Mouse (Mus musculus): ENCODE results near the gene Zfp787. TPM values are rescaled to one million over a fixed set of nuclear protein-coding genes. Genes with fewer than 3 reads are reported as not detected.
"Not testable (repeated sequence)": the region's sequence is repeated elsewhere in the genome, so short reads cannot be mapped to it uniquely, and the experiment has no call there.

The Zfp787 gene
- total RNA-seq, 2 experiments from 2014 or later: 37.8 to 38.9 TPM

- no peak for DNase-seq
- intact Hi-C loops (cut with DNase I): loop anchor here (5.0 kb wide), 1 partner anchor 151 kb away; the partner anchor contains the start of gene Zfp667
Observed at GRCm38 (mm10) chr7:6136497-6136896, 19.3 kb downstream of the Zfp787 start.

- intact Hi-C loops (cut with DNase I): no loop called here
- DNase-seq: no peak
Observed at GRCm38 (mm10) chr7:6132646-6133045, 23.2 kb downstream of the Zfp787 start.

- DNase-seq: no peak
- intact Hi-C loops (cut with DNase I): no loop called here
Observed at GRCm38 (mm10) chr7:6130346-6130745, 25.5 kb downstream of the Zfp787 start.

- DNase-seq: peak; percentile 80 to 85
Observed at GRCm38 (mm10) chr7:6126690-6127448, 28.9 kb downstream of the Zfp787 start.

GRCm38 (mm10) chr7:6121128-6121527, 34.7 kb downstream of the Zfp787 start:
- intact Hi-C loops (cut with DNase I); DNase-seq: not testable (repeated sequence)

More at GRCm38 (mm10) chr7:6126690-6127448, 28.9 kb downstream of the Zfp787 start:
- intact Hi-C loops (cut with DNase I): loop anchor here (1.0 to 2.0 kb wide), 3 partner anchors 20 to 64 kb away; no protein-coding TSS in a partner anchor

- DNase-seq; intact Hi-C loops (cut with DNase I): not testable (repeated sequence)
Observed at GRCm38 (mm10) chr7:6120104-6120503, 35.7 kb downstream of the Zfp787 start.

- no peak for DNase-seq
- intact Hi-C loops (cut with DNase I): no loop called here
Observed at GRCm38 (mm10) chr7:6119501-6119900, 36.3 kb downstream of the Zfp787 start.

Other genes starting within 250 kb of the Zfp787 start
- not detected for gene Vmn1r65, start 145.0 kb downstream of the Zfp787 start, total RNA-seq (2021)
- gene Nlrp4c, start 110.8 kb downstream of the Zfp787 start, total RNA-seq (2021): not detected
- 10 to 100 TPM; 10.3 to 11.5 TPM for gene Zfp444, start 16.2 kb upstream of the Zfp787 start, total RNA-seq (2021)
- not detected for gene Galp, start 41.1 kb upstream of the Zfp787 start, total RNA-seq (2021)
- gene Zscan5b, start 66.3 kb upstream of the Zfp787 start, total RNA-seq (2021): not detected
- gene Epp13, start 96.7 kb upstream of the Zfp787 start, total RNA-seq (2021): not detected
- gene Zfp667, start 130.6 kb upstream of the Zfp787 start, total RNA-seq (2021): 1 to 10 TPM; 3.2 to 3.5 TPM
- gene Zfp583, start 175.3 kb upstream of the Zfp787 start, total RNA-seq (2021): 1 to 10 TPM; 1.0 to 1.5 TPM
- under 1 TPM; 0.22 to 0.32 TPM for gene Gm3854, start 187.8 kb upstream of the Zfp787 start, total RNA-seq (2021)
- 1 to 10 TPM; 2.2 to 2.4 TPM for gene Zfp78, start 207.3 kb upstream of the Zfp787 start, total RNA-seq (2021)
- 1 to 10 TPM; 2.6 to 3.2 TPM for gene Zfp28, start 227.3 kb upstream of the Zfp787 start, total RNA-seq (2021)
- gene Smim17, start 242.7 kb upstream of the Zfp787 start, total RNA-seq (2021): not detected